Mouse (Mus musculus) embryonic facial prominence, embryonic 15.5 days (tissue): ENCODE data around the gene Cabcoco1. TPM values are rescaled to one million over a fixed set of nuclear protein-coding genes. Genes with fewer than 3 reads are reported as not detected.

Experiments used
- ATAC-seq: fragments of 200-750 bp; cut with Nextera tagmentation; 2 replicates; pipeline ENCODE4 v1.8.0; 2017; ENCODE audit warnings: low read depth, moderate TSS enrichment; ENCODE audit not compliant: insufficient number of reproducible peaks, low FRiP score, low TSS enrichment
- H3K27ac ChIP-seq: fragments of 300-500 bp; sonication (generic); replicated peaks from 2 replicates; pipeline ENCODE4 v1.5.1; 2015; ENCODE audit warnings: mild to moderate bottlenecking, inconsistent platforms
- H3K27me3 ChIP-seq: fragments of 300-500 bp; sonication (generic); 2 replicates; pipeline ENCODE4 v1.6.1; 2015; ENCODE audit warnings: inconsistent platforms
- H3K36me3 ChIP-seq: fragments of 300-500 bp; sonication (generic); 2 replicates; pipeline ENCODE4 v1.6.1; 2015; ENCODE audit warnings: mild to moderate bottlenecking, inconsistent platforms
- H3K4me1 ChIP-seq: fragments of 300-500 bp; sonication (generic); 2 replicates; pipeline ENCODE4 v1.6.1; 2015; ENCODE audit warnings: inconsistent platforms
- H3K4me2 ChIP-seq: fragments of 300-500 bp; sonication (generic); replicated peaks from 2 replicates; pipeline ENCODE4 v1.6.1; 2015; ENCODE audit warnings: mild to moderate bottlenecking, inconsistent platforms
- H3K4me3 ChIP-seq: fragments of 300-500 bp; sonication (generic); replicated peaks from 2 replicates; pipeline ENCODE4 v1.5.1; 2015; ENCODE audit warnings: mild to moderate bottlenecking, inconsistent platforms
- H3K9ac ChIP-seq: fragments of 300-500 bp; sonication (generic); 2 replicates; pipeline ENCODE4 v1.6.1; 2015; ENCODE audit warnings: inconsistent platforms
- H3K9me3 ChIP-seq: fragments of 300-500 bp; sonication (generic); replicated peaks from 2 replicates; pipeline ENCODE4 v1.6.1; 2016; ENCODE audit warnings: inconsistent platforms
- WGBS: fragments of 180-500 bp; shearing (Covaris S2); methylation state at CpG from one replicate; pipeline ENCODE4 v1.1.7; 2015; 5-methylcytosine and 5-hydroxymethylcytosine counted together
- polyA plus RNA-seq: library from polyadenylated mRNA; unstranded; fragments of >200 nt; fragmentation: Nextera tagmentation; extraction: Ambion mirVana; gene quantifications from 2 replicates; pipeline ENCODE4 v1.2.1, GENCODE M21; 2015

Cabcoco1 gene
- polyA plus RNA-seq, 1 experiment from 2014 or later, result 11.2 TPM

DNA sequence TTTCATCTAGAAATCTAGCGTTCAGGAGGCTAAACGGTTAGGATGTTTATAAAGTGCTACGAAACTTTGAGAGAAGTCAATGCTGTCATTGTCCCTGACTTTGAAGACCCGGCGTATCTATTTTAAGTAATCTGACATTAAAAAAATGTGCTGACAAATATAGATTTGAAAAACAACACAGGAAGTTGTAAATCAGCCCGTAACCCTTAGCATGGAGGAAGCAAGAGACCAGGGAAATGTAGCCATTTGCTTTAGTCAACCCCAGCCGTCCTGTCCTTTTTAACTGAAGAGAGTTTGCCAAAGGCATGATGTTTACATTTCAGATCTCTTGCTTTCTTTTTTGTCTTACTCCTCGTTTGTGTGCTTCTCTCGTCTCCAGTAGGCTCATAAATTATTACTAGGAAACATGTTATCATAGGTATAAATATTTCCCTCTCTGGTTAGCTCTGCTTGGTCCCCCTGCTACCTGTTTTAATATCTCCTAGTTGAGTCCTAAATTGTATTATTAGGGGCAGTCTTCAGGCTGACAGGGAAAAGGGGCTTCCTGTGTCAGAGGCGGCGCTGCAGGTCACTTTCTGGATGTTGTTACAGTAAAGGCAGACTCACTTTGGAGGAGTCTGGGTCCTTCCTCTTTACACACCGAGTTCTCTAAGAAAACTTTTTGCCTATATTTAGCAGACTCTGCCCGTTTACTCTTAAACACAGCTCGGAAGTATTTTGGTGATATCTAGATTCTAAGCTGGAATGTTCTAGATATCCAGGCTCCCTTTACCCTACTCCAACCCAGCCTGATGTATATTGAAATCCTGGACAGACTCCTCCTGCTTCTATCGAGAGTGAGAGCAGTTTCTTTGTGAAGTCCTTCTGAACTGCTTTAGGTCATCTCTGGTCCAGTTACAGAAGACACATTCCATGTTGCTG is 95.6 kb downstream of the Cabcoco1 start:
- no peak overlapping the region for H3K9ac ChIP-seq
- no peak overlapping the region for H3K4me2 ChIP-seq
- 32% methylated on average over 15 of the region's 15 CpGs for WGBS
- no peaks in the 10 kb centered on the region for H3K36me3 ChIP-seq
- H3K27me3 ChIP-seq, result no peaks in the 10 kb centered on the region
- no peak for ATAC-seq
- H3K9me3 ChIP-seq, result no peaks in the 10 kb centered on the region
- no peak overlapping the region for H3K4me3 ChIP-seq
- H3K27ac ChIP-seq, result peak overlapping the region; percentile 48
- peaks cover 26% of the 10 kb centered on the region for H3K4me1 ChIP-seq

DNA sequence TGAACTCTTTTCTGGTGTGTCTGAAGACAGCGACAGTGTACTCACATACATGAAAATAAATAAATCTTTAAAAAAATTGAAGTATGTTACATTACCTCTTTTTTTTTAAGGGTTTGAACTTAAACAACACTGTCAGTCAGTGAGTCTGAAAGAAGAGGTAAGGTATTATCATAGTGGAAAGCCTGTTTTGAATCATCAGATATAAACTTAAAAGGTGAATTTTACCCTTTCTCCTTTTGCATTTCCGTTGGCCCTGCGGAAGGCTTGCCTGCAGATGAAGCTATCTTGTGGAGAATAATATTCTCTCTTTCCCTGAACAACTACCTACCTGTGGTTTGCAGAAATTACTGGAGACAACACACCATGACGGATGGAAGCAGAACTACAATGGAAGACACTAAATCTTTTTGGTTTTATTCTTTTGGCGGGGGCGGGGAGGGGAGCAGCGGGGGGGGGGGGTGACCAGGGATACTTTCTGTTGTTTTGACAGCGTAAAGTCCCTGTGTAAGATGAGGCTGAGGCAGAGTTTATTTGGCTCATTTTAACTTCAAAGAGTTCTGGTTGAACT is 96.4 kb downstream of the Cabcoco1 start:
- WGBS, result 50% methylated on average over 8 of the region's 8 CpGs
- H3K27ac ChIP-seq, result no peak overlapping the region

DNA sequence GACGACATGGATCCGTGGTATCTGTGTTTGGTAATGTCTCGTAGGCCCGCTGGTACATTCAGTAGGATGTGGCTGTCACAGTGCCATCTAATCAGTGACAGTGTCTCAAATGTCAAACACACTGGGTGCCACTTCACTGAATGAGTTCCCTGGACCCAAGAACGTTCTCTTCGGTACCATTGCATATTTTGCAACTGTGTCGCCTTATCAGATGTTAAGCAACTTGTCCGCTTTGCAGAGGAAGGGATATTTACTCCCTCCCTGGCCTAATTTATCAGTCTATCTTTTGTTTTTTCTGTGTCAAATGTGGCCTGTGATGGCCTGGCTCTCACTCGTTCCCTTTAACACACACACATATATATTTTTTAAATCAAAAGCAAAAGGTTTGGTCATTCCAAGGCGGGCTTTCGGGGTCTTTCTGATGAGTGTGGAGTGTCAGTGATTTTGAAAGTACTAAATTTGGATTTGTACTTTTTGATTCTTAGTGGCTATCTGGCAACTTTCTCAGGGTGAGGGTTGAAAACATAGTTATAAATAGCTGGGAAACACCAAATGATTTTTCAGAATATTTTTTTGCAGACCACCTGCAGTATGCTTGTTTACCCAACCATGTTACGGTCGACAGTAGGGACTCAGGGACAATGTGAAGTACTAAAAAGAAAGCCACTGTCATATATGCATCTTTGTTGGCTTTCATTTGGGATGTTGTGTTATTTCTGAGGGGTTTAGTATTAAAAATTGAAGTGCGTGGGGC is 97.2 kb downstream of the Cabcoco1 start:
- Histone ChIP-seq H3K27me3 (no peaks in the 10 kb centered on the region), H3K27ac (no peak overlapping the region), H3K9me3 (no peaks in the 10 kb centered on the region), H3K4me1 (peaks cover 31% of the 10 kb centered on the region), H3K4me3 (no peak overlapping the region), H3K4me2 (no peak overlapping the region), H3K36me3 (no peaks in the 10 kb centered on the region), H3K9ac (no peak overlapping the region)
- 79% methylated on average over 14 of the region's 14 CpGs for WGBS
- ATAC-seq, result no peak

More for the DNA sequence above, 96.4 kb downstream of the Cabcoco1 start:
- Histone ChIP-seq H3K36me3 (no peaks in the 10 kb centered on the region), H3K4me1 (peaks cover 28% of the 10 kb centered on the region), H3K27me3 (no peaks in the 10 kb centered on the region), H3K4me2 (no peak overlapping the region), H3K9ac (no peak overlapping the region), H3K4me3 (no peak overlapping the region), H3K9me3 (no peaks in the 10 kb centered on the region)
- ATAC-seq, result no peak

DNA sequence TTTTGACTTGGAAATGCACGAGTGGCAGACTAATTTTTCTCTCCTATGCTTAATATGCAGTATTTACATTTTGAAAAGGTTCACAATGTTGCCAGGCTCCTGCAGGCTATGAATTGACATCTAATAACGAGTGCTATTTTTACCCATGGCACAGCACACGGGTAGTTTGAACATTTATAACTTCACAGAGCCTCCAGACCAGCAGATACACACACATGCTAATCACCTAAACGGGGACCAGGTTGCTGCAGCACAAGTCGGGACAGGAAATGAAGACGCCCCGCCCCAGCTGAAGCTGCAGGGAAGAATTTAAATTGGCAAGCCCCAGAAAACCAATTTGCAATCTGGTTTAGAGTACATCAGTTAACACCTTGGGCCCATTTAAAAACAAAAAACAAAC is 98.6 kb downstream of the Cabcoco1 start:
- Histone ChIP-seq H3K27me3 (no peaks in the 10 kb centered on the region), H3K9ac (no peak overlapping the region), H3K27ac (peak overlapping the region; percentile 82), H3K36me3 (no peaks in the 10 kb centered on the region), H3K4me2 (peak overlapping the region; percentile 15; the same call in 1 of the 2 replicates), H3K4me3 (no peak overlapping the region), H3K4me1 (peaks cover 31% of the 10 kb centered on the region), H3K9me3 (no peaks in the 10 kb centered on the region)
- ATAC-seq, result no peak
- WGBS, result 10% methylated on average over 7 of the region's 7 CpGs

- 10% methylated on average over 3 of the region's 3 CpGs for WGBS
- H3K27ac ChIP-seq, result peak overlapping the region; percentile 82
- ATAC-seq, result no peak
Measured at GRCm38 (mm10) chr10:68442713-68443112, 99.0 kb downstream of the Cabcoco1 start.

DNA sequence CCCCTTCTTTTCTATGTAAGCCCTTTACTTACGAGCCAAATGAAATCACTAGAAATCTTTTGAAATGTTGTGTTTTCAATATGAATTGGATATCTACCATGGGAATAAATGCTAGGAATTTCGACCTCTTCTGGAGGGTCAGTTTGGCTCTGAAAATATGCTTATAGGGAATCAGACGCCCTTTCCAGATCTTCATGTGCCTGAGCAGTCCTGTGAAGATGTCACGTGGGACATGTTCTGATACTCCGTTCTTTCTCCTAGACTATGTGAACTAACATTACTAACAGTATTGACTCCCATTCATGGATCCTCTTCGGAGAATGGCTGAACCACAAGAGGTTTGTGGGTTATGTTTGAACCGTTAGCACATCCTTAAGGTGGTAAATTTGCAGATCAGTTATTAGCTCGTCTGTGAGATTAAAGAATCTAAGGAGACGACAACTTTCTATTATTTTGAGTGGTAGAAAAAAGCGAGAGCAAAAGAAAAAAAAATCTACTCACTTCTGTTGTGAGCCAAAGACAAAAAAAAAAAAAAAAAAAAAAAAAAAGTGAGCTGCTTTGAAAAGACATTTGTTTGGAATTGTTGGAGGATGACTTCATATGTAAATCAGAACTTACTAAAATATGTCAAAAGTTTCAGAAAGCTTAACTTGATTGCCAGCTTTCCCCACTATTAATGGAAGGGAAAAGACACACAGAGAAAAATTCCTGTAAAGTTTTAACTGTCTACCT is 99.6 kb downstream of the Cabcoco1 start:
- Histone ChIP-seq H3K9ac (no peak overlapping the region), H3K36me3 (no peaks in the 10 kb centered on the region), H3K4me2 (no peak overlapping the region), H3K4me1 (peaks cover 31% of the 10 kb centered on the region), H3K27me3 (no peaks in the 10 kb centered on the region), H3K27ac (peak overlapping the region; percentile 82), H3K4me3 (no peak overlapping the region), H3K9me3 (no peaks in the 10 kb centered on the region)
- 37% methylated on average over 10 of the region's 10 CpGs for WGBS
- ATAC-seq, result no peak

More at GRCm38 (mm10) chr10:68442713-68443112, 99.0 kb downstream of the Cabcoco1 start:
- Histone ChIP-seq H3K4me1 (peaks cover 31% of the 10 kb centered on the region), H3K36me3 (no peaks in the 10 kb centered on the region), H3K4me2 (peak overlapping the region; percentile 15; the same call in 1 of the 2 replicates), H3K9ac (no peak overlapping the region), H3K9me3 (no peaks in the 10 kb centered on the region), H3K27me3 (no peaks in the 10 kb centered on the region), H3K4me3 (no peak overlapping the region)

DNA sequence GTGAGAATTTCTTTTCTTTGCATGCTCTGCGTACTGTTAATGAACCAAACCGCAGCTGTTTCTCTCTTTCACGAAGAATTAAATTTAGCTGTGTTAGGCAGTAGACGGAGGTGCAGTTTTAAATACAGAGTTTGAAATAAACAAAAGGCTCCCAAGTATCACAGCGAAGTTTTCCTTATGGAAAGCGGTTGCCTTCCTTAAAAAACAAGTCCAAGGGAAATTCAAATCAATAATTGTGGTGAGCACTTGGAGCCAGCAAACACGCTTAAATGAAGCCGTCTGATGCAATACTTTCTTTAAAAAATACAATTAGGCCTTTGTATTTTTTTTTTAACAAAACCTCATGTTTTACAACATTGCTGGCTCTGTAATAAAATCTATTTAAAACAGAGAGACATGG is 101.2 kb downstream of the Cabcoco1 start:
- 28% methylated on average over 8 of the region's 8 CpGs for WGBS
- Histone ChIP-seq H3K4me2 (no peak overlapping the region; the same call in 1 of the 2 replicates), H3K9me3 (no peaks in the 10 kb centered on the region), H3K4me3 (no peak overlapping the region), H3K4me1 (peaks cover 22% of the 10 kb centered on the region), H3K27me3 (no peaks in the 10 kb centered on the region), H3K27ac (peak overlapping the region; percentile 78), H3K9ac (no peak overlapping the region), H3K36me3 (no peaks in the 10 kb centered on the region)
- no peak for ATAC-seq

- peaks cover 20% of the 10 kb centered on the region for H3K4me1 ChIP-seq
- H3K9me3 ChIP-seq, result no peaks in the 10 kb centered on the region
- ATAC-seq, result no peak
- no peak overlapping the region for H3K9ac ChIP-seq
- whole genome bisulfite sequencing, result 70% methylated on average over 7 of the region's 7 CpGs
- H3K27ac ChIP-seq, result no peak overlapping the region
- no peaks in the 10 kb centered on the region for H3K27me3 ChIP-seq
- no peak overlapping the region for H3K4me2 ChIP-seq
- no peak overlapping the region for H3K4me3 ChIP-seq
- no peaks in the 10 kb centered on the region for H3K36me3 ChIP-seq
Measured at GRCm38 (mm10) chr10:68435754-68436153, 105.9 kb downstream of the Cabcoco1 start.

- 26% methylated on average over 13 of the region's 13 CpGs for WGBS
- Histone ChIP-seq H3K4me2 (no peak overlapping the region), H3K36me3 (no peaks in the 10 kb centered on the region), H3K27me3 (no peaks in the 10 kb centered on the region), H3K9ac (no peak overlapping the region), H3K9me3 (no peaks in the 10 kb centered on the region), H3K4me3 (no peak overlapping the region), H3K27ac (peak overlapping the region; percentile 66), H3K4me1 (peaks cover 18% of the 10 kb centered on the region)
- no peak for ATAC-seq
Measured at GRCm38 (mm10) chr10:68435001-68435560, 106.6 kb downstream of the Cabcoco1 start.

DNA sequence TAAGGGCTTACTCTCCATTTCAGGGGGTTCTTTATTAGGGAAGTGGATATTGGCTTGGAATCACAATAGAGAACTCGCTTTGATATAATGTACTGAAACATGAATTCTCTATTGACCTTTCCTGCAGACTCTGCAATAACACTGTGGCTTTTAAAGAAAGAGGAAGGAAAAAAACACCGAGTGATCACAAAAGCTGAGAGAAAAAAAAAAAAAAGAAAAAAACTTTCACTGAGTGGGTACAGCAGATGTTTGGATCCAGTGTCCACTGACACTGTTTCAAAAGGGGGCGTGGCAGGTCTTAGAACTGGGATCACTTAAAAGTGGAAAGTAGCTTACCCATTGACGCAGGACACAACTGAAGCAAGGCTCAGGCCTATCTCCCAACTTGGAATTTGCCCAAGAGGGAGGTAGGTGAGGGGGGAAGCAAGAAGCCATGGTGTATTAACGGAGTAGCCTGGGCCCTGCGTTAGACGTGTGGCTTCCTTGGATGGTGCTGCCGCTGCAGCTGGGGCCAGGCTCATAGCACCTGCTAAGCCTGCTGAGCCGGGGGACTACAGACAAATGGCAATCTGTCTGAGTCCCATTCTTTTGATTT is 107.6 kb downstream of the Cabcoco1 start:
- Histone ChIP-seq H3K4me2 (no peak overlapping the region), H3K9me3 (no peaks in the 10 kb centered on the region), H3K27ac (peak overlapping the region; percentile 66; the same call in 1 of the 2 replicates), H3K27me3 (no peaks in the 10 kb centered on the region), H3K9ac (no peak overlapping the region), H3K4me3 (no peak overlapping the region), H3K36me3 (no peaks in the 10 kb centered on the region), H3K4me1 (peaks cover 16% of the 10 kb centered on the region; the same call in 1 of the 2 replicates)
- 61% methylated on average over 9 of the region's 9 CpGs for WGBS
- no peak for ATAC-seq
